Mouse (Mus musculus): ENCODE results near the gene Uqcrq. TPM values are rescaled to one million over a fixed set of nuclear protein-coding genes. Genes with fewer than 3 reads are reported as not detected.
A peak's percentile ranks its signal among the peaks of the same experiment; 100 is the strongest.

Gene Uqcrq
- polyA plus RNA-seq, 1 experiment, result 664 TPM

DNA sequence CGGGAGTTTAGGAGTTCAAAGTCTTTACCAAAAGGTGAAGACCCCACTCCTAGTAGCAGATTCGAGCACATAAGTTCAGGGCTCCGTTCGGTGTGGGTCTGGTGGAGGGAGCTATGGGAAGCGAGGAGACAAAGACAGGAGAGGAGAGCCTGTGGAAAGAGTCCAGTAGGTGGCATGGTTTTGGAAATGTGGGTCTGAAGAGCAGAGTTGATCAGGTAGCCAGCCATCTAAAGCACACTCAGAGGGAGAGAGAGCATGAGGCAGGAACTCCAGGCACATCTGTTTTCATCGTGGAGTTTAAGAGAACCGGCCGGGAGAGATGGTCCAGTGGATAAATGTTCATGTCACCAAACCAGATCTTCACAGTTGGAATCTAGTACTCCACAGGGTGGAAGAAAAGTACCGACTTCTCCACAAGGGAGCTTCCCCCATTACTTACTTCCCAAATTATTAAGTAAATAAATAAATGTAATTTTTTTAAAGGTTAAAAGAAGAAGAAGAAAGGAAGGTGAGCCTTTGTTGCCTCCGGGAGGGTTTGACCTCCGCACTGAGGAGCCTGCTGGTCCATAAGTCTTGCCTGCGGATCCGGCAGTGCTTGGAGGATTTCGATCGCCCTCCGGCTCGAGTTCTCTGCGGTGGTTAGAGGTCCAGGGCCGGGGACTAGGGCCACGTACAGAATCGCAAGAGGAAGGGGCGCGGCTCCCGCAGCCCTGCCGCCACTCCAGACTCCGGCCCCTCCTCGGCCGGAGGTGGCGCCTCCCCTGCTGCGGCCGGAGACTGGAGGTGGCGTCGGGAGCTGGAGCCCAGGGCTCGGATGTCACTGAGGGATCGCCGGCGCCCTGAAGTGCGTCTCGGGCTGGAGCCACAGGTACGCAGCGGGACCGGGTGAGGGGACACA is 26.1 kb upstream of the Uqcrq start, which contains the start of the genes Gm10447 and Shroom1:
TSS of gene Gm10447 (minus strand) at position 637 of the 898 bp plus-strand sequence.
TSS of gene Shroom1 (plus strand) at position 732 of the 898 bp plus-strand sequence.
- no peaks in the 10 kb centered on the region for H3K27me3 ChIP-seq (ENCODE audit: control insufficient read depth, insufficient read depth, insufficient read length)
- H3K36me3 ChIP-seq (ENCODE audit: control insufficient read depth, insufficient read depth), result no peaks in the 10 kb centered on the region
- H3K79me2 ChIP-seq (ENCODE audit: control insufficient read depth, insufficient read depth), result no peaks in the 10 kb centered on the region
- H3K79me3 ChIP-seq (ENCODE audit: low read depth), result no peaks in the 10 kb centered on the region
- peak within 1 kb of the TSS; percentile 71 for H3ac ChIP-seq (ENCODE audit: control insufficient read depth, insufficient read length, low read depth)
- H3K4me3 ChIP-seq (ENCODE audit: insufficient read depth, poor library complexity, severe bottlenecking), result peak within 1 kb of the TSS; percentile 29
- TF ChIP-seq MAX (IDR thresholded peaks at IDR 0.05) (no peak), CTCF (IDR thresholded peaks at IDR 0.05; ENCODE audit: control insufficient read depth, insufficient read depth, insufficient read length) (peak; percentile 26), USF1 (IDR thresholded peaks at IDR 0.05; ENCODE audit: low read depth) (no peak), MYOD1 (IDR thresholded peaks at IDR 0.05; ENCODE audit: control insufficient read depth, insufficient read length, low read depth) (no peak), CEBPB (IDR thresholded peaks at IDR 0.05; ENCODE audit: low read depth) (no peak)

DNA sequence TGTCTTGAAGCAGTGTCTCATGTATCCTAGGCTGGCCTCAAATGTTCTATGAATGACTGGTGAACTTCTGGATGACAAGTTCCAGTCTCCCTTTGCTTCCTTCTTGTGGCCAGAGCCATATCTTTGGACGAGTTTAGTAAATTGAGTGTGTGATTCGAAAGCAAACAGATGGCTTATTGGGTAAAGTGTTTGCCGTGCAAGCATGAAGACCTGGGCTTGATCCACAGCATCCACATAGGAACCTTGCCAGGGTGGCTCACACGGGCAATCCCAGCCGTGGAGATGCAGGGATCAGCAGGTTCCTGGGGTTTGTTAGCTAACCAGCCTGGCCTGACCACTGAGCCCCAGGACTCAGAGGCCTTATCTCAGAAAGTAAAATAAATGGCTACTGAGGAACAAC is 22.4 kb upstream of the Uqcrq start:
- H3K36me3 ChIP-seq (ENCODE audit: control insufficient read depth, insufficient read depth), result no peaks in the 10 kb centered on the region
- no peaks in the 10 kb centered on the region for H3K79me3 ChIP-seq (ENCODE audit: low read depth)
- peaks cover 10% of the 10 kb centered on the region for H3K27me3 ChIP-seq (ENCODE audit: control insufficient read depth, insufficient read depth, insufficient read length)
- no peaks in the 10 kb centered on the region for H3K79me2 ChIP-seq (ENCODE audit: control insufficient read depth, insufficient read depth)
- H3K4me3 ChIP-seq (ENCODE audit: insufficient read depth, poor library complexity, severe bottlenecking), result no peak overlapping the region
- TF ChIP-seq CEBPB (IDR thresholded peaks at IDR 0.05; ENCODE audit: low read depth) (no peak), MYOD1 (IDR thresholded peaks at IDR 0.05; ENCODE audit: control insufficient read depth, insufficient read length, low read depth) (no peak)
- no peak overlapping the region for H3ac ChIP-seq (ENCODE audit: control insufficient read depth, insufficient read length, low read depth)

DNA sequence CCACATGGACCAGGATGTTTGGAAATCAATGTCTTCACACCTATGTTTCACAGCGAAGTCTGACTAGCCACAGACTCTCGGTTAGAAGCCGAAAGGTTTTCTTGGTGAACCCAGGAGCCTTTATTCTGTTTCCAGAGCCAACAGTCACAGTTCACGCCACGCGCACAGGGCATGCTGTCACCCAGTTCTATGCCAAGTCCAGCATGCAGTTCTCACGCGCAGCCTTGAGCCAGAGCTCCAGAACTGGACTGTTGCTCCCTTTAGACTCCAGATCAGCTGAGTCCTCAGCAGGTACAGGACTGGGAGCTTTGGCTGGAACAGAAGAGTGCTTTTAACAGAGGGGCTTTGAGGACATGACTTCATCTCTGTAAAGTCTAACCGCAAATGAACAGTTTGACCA is 21.8 kb upstream of the Uqcrq start:
- Histone ChIP-seq H3K36me3 (ENCODE audit: control insufficient read depth, insufficient read depth) (no peaks in the 10 kb centered on the region), H3K79me2 (ENCODE audit: control insufficient read depth, insufficient read depth) (no peaks in the 10 kb centered on the region), H3K79me3 (ENCODE audit: low read depth) (no peaks in the 10 kb centered on the region), H3K4me3 (ENCODE audit: insufficient read depth, poor library complexity, severe bottlenecking) (no peak overlapping the region), H3ac (ENCODE audit: control insufficient read depth, insufficient read length, low read depth) (no peak overlapping the region), H3K27me3 (ENCODE audit: control insufficient read depth, insufficient read depth, insufficient read length) (peaks cover 10% of the 10 kb centered on the region)
- TF ChIP-seq MYOG (IDR thresholded peaks at IDR 0.05; ENCODE audit: control insufficient read depth, extremely low read depth, insufficient read length), result no peak
- no peak for TF ChIP-seq USF1 (IDR thresholded peaks at IDR 0.05; ENCODE audit: low read depth)
- TF ChIP-seq MYOD1 (IDR thresholded peaks at IDR 0.05; ENCODE audit: control insufficient read depth, insufficient read length, low read depth), result no peak
- no peak for TF ChIP-seq MAX (IDR thresholded peaks at IDR 0.05)
- TF ChIP-seq CTCF (IDR thresholded peaks at IDR 0.05; ENCODE audit: control insufficient read depth, insufficient read depth, insufficient read length), result no peak
- TF ChIP-seq CEBPB (IDR thresholded peaks at IDR 0.05; ENCODE audit: low read depth), result no peak
- no peak for TF ChIP-seq FOSL1 (IDR thresholded peaks at IDR 0.05; ENCODE audit: insufficient read depth, low read length, poor library complexity, severe bottlenecking)

DNA sequence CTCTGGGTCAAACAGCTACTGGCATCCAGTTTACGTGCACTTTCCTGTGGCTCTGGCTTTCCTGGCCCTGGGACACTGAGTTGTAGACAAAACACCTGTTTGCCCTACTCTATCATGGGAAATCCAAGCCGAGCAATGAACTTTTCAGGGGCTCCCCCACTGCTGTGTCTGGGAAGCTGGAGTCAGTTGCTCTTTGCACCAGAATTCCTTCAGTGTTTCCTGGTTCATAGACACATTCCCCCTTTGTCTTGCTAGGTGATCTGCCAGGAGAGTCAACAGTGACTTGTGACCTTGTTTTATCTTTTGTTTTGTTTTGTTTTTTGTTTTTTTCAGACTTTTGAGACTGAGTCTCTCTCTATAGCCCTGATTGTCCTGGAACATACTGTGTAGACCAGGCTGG is 20.7 kb upstream of the Uqcrq start:
- H3K4me3 ChIP-seq (ENCODE audit: insufficient read depth, poor library complexity, severe bottlenecking), result no peak overlapping the region
- no peaks in the 10 kb centered on the region for H3K79me2 ChIP-seq (ENCODE audit: control insufficient read depth, insufficient read depth)
- H3K79me3 ChIP-seq (ENCODE audit: low read depth), result no peaks in the 10 kb centered on the region
- TF ChIP-seq MYOG (IDR thresholded peaks at IDR 0.05; ENCODE audit: control insufficient read depth, extremely low read depth, insufficient read length), result no peak
- H3K36me3 ChIP-seq (ENCODE audit: control insufficient read depth, insufficient read depth), result no peaks in the 10 kb centered on the region
- peaks cover 10% of the 10 kb centered on the region for H3K27me3 ChIP-seq (ENCODE audit: control insufficient read depth, insufficient read depth, insufficient read length)
- no peak overlapping the region for H3ac ChIP-seq (ENCODE audit: control insufficient read depth, insufficient read length, low read depth)

DNA sequence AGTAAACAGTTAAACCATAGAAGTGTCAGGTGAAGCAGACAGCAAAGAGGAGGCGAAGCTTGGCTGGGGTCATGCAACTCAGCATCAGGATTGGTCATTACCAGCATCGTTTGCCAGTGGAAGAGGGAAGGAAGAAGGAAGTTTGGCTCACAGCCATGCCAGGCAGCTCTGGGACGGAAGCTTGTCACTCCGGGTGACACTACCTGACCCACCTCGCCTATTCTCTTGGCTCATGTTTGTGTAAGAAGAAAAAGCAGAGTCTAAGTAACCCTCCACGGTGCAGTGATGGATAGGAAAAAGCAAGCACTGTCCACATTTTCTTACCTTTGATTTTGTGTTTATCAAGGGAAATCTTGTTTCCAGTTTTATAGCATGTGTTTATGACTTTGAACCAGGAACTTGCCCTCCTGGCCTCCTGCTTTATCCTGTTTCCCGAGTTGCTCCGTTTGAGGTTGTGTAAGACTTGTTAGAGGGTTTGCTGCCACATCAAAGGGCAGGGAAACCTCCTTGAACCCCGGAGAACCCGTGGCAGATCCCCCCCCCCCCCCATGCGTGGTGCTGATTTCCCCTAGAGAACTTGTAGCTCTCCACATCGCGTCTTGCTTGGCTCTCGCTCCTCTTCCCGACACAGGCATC is 19.6 kb upstream of the Uqcrq start:
- no peak for TF ChIP-seq MYOD1 (IDR thresholded peaks at IDR 0.05; ENCODE audit: control insufficient read depth, insufficient read length, low read depth)
- TF ChIP-seq FOSL1 (IDR thresholded peaks at IDR 0.05; ENCODE audit: insufficient read depth, low read length, poor library complexity, severe bottlenecking), result no peak
- no peak for TF ChIP-seq MYOG (IDR thresholded peaks at IDR 0.05; ENCODE audit: control insufficient read depth, extremely low read depth, insufficient read length)
- no peak for TF ChIP-seq MAX (IDR thresholded peaks at IDR 0.05)
- TF ChIP-seq CTCF (IDR thresholded peaks at IDR 0.05; ENCODE audit: control insufficient read depth, insufficient read depth, insufficient read length), result no peak
- TF ChIP-seq USF1 (IDR thresholded peaks at IDR 0.05; ENCODE audit: low read depth), result no peak
- H3K79me3 ChIP-seq (ENCODE audit: low read depth), result no peaks in the 10 kb centered on the region
- H3K27me3 ChIP-seq (ENCODE audit: control insufficient read depth, insufficient read depth, insufficient read length), result peaks cover 10% of the 10 kb centered on the region
- no peak overlapping the region for H3ac ChIP-seq (ENCODE audit: control insufficient read depth, insufficient read length, low read depth)
- no peak overlapping the region for H3K4me3 ChIP-seq (ENCODE audit: insufficient read depth, poor library complexity, severe bottlenecking)
- H3K79me2 ChIP-seq (ENCODE audit: control insufficient read depth, insufficient read depth), result no peaks in the 10 kb centered on the region
- H3K36me3 ChIP-seq (ENCODE audit: control insufficient read depth, insufficient read depth), result no peaks in the 10 kb centered on the region

DNA sequence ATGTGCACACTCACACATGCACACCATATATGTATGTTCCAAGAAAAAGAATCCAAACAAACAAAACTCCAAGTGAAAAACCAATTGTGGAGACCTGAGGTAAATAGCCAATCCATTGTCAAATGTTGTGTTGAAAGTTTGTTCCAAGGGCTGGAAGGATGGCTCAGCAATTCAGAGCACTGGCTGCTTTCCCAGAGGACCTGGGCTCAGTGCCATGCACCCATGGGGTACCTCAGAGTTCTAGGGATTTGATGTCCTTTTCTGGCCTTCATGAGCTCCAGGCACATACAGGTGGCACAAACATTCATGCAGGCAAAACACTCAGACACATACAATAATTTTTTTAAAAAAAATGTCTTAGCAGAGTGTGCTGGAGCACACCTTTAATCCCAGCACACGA is 17.9 kb upstream of the Uqcrq start:
- Histone ChIP-seq H3K36me3 (ENCODE audit: control insufficient read depth, insufficient read depth) (no peaks in the 10 kb centered on the region), H3ac (ENCODE audit: control insufficient read depth, insufficient read length, low read depth) (no peak overlapping the region), H3K79me2 (ENCODE audit: control insufficient read depth, insufficient read depth) (no peaks in the 10 kb centered on the region), H3K27me3 (ENCODE audit: control insufficient read depth, insufficient read depth, insufficient read length) (peaks cover 10% of the 10 kb centered on the region), H3K79me3 (ENCODE audit: low read depth) (no peaks in the 10 kb centered on the region), H3K4me3 (ENCODE audit: insufficient read depth, poor library complexity, severe bottlenecking) (no peak overlapping the region)
- TF ChIP-seq USF1 (IDR thresholded peaks at IDR 0.05; ENCODE audit: low read depth) (no peak), MYOD1 (IDR thresholded peaks at IDR 0.05; ENCODE audit: control insufficient read depth, insufficient read length, low read depth) (no peak), CTCF (IDR thresholded peaks at IDR 0.05; ENCODE audit: control insufficient read depth, insufficient read depth, insufficient read length) (no peak)

Data from C2C12 (cell line).